Mouse (Mus musculus) hindbrain, embryonic 14.5 days (tissue): ENCODE measurements around the gene Dapl1. TPM values are rescaled to one million over a fixed set of nuclear protein-coding genes. Genes with fewer than 3 reads are reported as not detected.

ENCODE experiments used
- ATAC-seq: fragments of 200-750 bp; cut with Nextera tagmentation; 2 replicates; pipeline ENCODE4 v1.8.0; 2017; ENCODE audit warnings: moderate number of reproducible peaks, mild to moderate bottlenecking, moderate TSS enrichment, moderate library complexity; ENCODE audit not compliant: low FRiP score
- DNase-seq: peaks from one replicate; pipeline ENCODE4 v3.0.0-alpha.2; 2015; ENCODE audit warnings: low spot score
- H3K27ac ChIP-seq: fragments of 300-500 bp; sonication (generic); 2 replicates; pipeline ENCODE4 v1.5.1; 2014; ENCODE audit warnings: mild to moderate bottlenecking, moderate library complexity
- H3K27me3 ChIP-seq: fragments of 300-500 bp; sonication (generic); 2 replicates; pipeline ENCODE4 v1.6.1; 2014; ENCODE audit warnings: mild to moderate bottlenecking, low read length, mixed read lengths; ENCODE audit not compliant: control insufficient read depth, insufficient read depth
- H3K36me3 ChIP-seq: fragments of 300-500 bp; sonication (generic); replicated peaks from 2 replicates; pipeline ENCODE4 v1.6.1; 2014; ENCODE audit not compliant: control insufficient read depth, insufficient read depth
- H3K4me1 ChIP-seq: fragments of 300-500 bp; sonication (generic); replicated peaks from 2 replicates; pipeline ENCODE4 v1.6.1; 2014; ENCODE audit warnings: antibody characterized with exemption, low read length, mixed read lengths; ENCODE audit not compliant: control insufficient read depth, insufficient read depth
- H3K4me2 ChIP-seq: fragments of 300-500 bp; sonication (generic); replicated peaks from 2 replicates; pipeline ENCODE4 v1.6.1; 2014; ENCODE audit warnings: mild to moderate bottlenecking, moderate library complexity
- H3K4me3 ChIP-seq: fragments of 300-500 bp; sonication (generic); replicated peaks from 2 replicates; pipeline ENCODE4 v1.5.1; 2014; ENCODE audit warnings: mild to moderate bottlenecking, low read length
- H3K9ac ChIP-seq: fragments of 300-500 bp; sonication (generic); 2 replicates; pipeline ENCODE4 v1.6.1; 2014
- H3K9me3 ChIP-seq: fragments of 300-500 bp; sonication (generic); 2 replicates; pipeline ENCODE4 v1.6.1; 2016; ENCODE audit warnings: low read length; ENCODE audit not compliant: control insufficient read depth
- WGBS: fragments of 180-500 bp; shearing (Covaris S2); extraction: QIAGEN DNeasy Blood & Tissue Kit; methylation state at CpG from one replicate; pipeline ENCODE4 v1.1.7; 2014; 5-methylcytosine and 5-hydroxymethylcytosine counted together
- polyA plus RNA-seq: library from polyadenylated mRNA; unstranded; fragments of >200 nt; fragmentation: Nextera tagmentation; extraction: Ambion mirVana; gene quantifications from 2 replicates; pipeline ENCODE4 v1.2.1, GENCODE M21; 2014

Dapl1 gene
- polyA plus RNA-seq, 1 experiment from 2014 or later, result not detected

DNA sequence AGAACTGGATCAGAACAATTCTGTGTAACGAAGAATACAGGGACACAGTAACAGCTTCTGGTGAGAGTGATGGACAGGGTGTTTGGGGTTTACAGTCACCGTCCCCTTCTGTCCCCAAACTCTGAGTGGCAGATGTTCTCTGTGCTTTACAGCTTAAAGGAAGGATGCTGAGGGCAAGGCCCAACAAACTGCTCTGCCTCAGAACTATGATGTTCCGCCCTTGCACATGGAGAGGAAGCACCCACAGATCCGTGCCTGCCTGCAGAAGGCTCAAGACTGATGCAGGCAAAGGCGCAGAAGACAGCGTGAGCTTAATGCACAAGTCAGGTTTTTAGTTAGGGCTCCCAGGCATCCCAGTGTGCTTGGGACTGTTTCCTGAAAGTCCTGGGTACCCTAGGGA is 16.5 kb upstream of the Dapl1 start:
- Histone ChIP-seq H3K4me2 (no peak overlapping the region), H3K9ac (no peak overlapping the region), H3K4me3 (no peak overlapping the region), H3K27me3 (no peaks in the 10 kb centered on the region), H3K4me1 (0 out of 2 replicates have a peak, but pooled peaks cover 13% of the 10 kb centered on the region), H3K9me3 (no peaks in the 10 kb centered on the region), H3K36me3 (no peaks in the 10 kb centered on the region), H3K27ac (no peak overlapping the region)
- ATAC-seq, result no peak
- WGBS, result 87% methylated on average over 6 of the region's 6 CpGs
- DNase-seq, result no peak

DNA sequence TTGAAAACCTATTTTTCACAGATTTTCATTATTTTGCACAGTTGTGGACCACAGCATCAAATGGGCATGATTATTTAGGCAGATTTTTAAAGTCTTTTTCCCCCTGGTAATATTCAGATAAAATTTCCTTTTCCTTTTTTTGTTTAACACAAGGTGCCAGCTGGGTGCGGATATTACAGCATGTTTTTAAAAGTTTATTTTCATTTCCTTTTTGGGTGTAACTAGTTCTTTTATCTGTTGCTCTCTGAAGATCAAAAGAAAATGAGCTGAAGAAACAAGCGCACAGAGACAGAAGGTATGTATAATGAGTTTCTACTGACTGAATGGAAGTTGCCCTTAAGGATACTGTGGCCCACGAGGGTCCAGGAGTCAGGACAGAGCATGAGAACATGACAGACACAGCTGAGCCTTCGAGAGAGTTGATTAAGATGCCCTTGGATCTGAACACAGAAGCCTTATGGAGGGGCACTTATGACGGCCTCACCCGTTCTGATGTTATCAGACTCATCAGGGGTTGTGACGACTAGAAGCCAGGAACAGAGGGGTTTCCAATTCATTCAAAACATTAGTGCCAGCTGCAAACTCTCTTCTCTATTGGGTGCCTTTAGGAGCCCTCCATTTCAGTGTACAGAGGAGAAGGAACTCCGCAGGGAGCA is 14.7 kb upstream of the Dapl1 start:
- no peak overlapping the region for H3K27ac ChIP-seq
- H3K9me3 ChIP-seq, result no peaks in the 10 kb centered on the region
- no peak for ATAC-seq
- no peak overlapping the region for H3K9ac ChIP-seq
- H3K4me2 ChIP-seq, result no peak overlapping the region
- no peak overlapping the region for H3K4me3 ChIP-seq
- no peak for DNase-seq
- 0 out of 2 replicates have a peak, but pooled peaks cover 13% of the 10 kb centered on the region for H3K4me1 ChIP-seq
- no peaks in the 10 kb centered on the region for H3K36me3 ChIP-seq
- no peaks in the 10 kb centered on the region for H3K27me3 ChIP-seq
- 59% methylated on average over 8 of the region's 8 CpGs for WGBS

DNA sequence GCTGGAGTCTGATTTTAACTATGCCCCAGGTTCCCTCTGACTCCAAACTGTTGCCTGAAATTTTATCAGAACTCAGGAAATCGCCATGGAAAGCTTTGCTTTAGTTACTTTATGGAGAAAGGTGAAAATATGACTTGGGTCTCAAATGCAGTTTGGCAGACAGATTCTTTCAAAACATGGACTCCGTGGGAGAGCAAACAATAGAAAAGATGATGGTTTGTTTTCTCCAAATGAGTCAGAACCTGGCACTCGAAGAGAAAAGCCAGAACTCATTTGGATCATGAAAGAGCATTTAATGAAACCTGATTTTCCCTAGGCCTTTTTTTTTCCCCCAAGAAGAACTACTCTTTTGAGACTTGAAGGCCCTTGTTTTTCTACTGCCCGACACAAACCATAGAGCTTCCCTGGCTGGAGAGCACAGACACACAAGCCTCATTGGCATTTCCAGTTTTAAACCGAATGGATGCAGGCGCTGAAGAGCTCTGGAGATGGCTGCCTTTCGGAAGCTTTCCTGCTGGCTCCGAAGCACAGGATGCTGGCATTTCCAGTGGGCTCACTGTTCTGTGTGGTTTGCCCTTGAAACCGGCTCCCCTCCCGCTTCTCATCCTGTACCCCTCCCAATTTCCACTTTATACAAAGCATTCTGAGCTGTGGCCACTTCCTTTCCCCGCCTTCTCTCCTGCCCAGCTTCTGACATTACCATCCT is 14.0 kb upstream of the Dapl1 start:
- no peak overlapping the region for H3K9ac ChIP-seq
- no peak overlapping the region for H3K4me3 ChIP-seq
- 0 out of 2 replicates have a peak, but pooled peaks cover 13% of the 10 kb centered on the region for H3K4me1 ChIP-seq
- peak overlapping the region; percentile 49; the same call in 1 of the 2 replicates for H3K27ac ChIP-seq
- no peaks in the 10 kb centered on the region for H3K36me3 ChIP-seq
- no peak overlapping the region for H3K4me2 ChIP-seq
- H3K27me3 ChIP-seq, result no peaks in the 10 kb centered on the region
- H3K9me3 ChIP-seq, result no peaks in the 10 kb centered on the region
- ATAC-seq (no peak), DNase-seq (no peak)
- 65% methylated on average over 11 of the region's 11 CpGs for WGBS

DNA sequence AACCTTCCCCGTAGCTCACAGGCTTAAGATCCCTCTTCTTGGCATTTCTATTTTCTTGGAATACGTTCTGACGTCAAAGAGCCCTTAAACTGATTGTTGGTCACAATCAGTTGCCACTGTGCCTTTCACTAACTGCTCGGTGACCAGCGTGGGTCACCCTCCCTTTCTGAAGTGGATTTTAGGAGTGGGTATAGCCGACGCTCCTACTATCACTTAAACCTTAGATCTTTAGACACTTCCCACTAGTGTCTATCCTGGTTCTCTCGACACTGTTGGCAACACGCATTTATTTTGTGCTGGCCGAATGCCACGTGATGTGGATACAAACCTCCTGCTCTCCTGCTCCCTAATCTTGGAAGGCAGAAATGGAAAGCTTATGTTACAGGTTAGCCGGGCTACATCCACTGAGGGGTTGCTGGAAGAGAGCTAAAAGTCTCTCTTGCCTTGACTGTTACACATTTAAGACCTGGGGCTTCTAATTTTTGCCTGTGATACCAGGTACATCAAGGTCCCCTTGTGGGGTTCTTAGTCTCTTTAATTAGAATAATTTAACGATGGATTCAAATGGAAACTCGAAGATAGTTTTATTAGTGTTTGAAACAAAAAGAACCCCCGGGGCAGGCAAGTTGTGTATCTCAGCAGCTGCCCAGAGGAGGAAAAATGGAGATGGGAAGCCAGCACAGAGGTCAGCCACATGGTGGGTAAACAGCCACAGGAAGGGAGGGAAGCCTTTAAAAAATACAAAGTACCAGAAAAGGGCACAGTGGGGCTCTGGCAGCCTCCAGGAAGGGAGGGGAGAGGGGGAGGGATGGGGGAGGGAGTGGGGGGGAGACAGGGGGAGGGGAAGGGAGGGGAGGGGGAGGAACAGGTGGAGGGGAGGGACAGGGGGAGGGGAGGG is 13.2 kb upstream of the Dapl1 start:
- 48% methylated on average over 15 of the region's 15 CpGs for WGBS
- Histone ChIP-seq H3K9ac (no peak overlapping the region), H3K4me1 (0 out of 2 replicates have a peak, but pooled peaks cover 13% of the 10 kb centered on the region), H3K27me3 (no peaks in the 10 kb centered on the region), H3K9me3 (no peaks in the 10 kb centered on the region), H3K36me3 (no peaks in the 10 kb centered on the region), H3K27ac (peak overlapping the region; percentile 43; the same call in 1 of the 2 replicates), H3K4me3 (no peak overlapping the region), H3K4me2 (no peak overlapping the region)
- no peak for DNase-seq
- ATAC-seq, result no peak

DNA sequence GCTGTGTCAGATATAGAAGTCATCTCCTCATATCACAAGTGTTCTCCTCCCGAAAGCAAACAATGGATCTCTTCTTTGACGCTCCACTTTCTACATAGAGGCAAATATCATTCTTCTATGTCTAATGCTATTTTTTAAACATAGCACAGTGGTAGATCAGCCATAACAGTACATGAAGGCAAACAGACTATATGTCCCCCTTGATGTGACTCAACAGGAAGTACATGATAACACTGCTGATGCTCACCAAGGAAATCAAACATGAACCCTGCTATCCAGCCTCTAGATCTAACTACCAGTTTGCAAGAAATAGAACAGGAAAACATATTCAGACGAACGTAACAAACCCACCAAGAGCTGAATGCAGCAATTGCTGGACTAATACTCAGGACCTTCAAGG is 10.1 kb upstream of the Dapl1 start:
- Histone ChIP-seq H3K36me3 (no peaks in the 10 kb centered on the region), H3K27me3 (no peaks in the 10 kb centered on the region)
- no peak for ATAC-seq

DNA sequence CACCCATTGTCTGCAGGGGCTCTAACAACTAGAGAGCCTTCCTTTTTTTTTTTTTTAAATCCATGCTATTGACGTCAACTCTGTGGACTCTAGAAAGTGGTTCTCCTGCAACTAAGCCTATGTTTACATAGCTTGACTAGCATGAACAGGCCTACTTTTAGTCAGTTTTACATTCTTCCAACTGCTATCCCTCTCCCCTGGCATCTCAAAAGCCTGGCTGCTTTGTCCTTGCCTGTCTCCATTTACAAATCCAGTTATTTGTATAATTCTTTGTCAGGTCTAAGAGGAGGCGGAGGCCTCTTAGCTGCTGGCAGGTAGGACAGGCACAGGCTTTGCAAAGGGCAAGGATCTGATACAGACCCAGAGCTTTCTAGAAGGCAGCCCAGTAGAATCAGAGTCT is 627 bp downstream of the Dapl1 start:
- Histone ChIP-seq H3K4me3 (no peak overlapping the region), H3K9ac (no peak overlapping the region), H3K4me2 (no peak overlapping the region), H3K27me3 (0 out of 2 replicates have a peak, but pooled peaks cover 4% of the 10 kb centered on the region), H3K27ac (no peak overlapping the region), H3K36me3 (no peaks in the 10 kb centered on the region), H3K4me1 (no peaks in the 10 kb centered on the region; the same call in 1 of the 2 replicates), H3K9me3 (no peaks in the 10 kb centered on the region)
- ATAC-seq (no peak), DNase-seq (no peak)
- WGBS, result 65% methylated on average over 2 of the region's 2 CpGs

More for the DNA sequence above, 10.1 kb upstream of the Dapl1 start:
- Histone ChIP-seq H3K9ac (no peak overlapping the region), H3K4me2 (no peak overlapping the region), H3K9me3 (no peaks in the 10 kb centered on the region), H3K4me3 (no peak overlapping the region), H3K4me1 (0 out of 2 replicates have a peak, but pooled peaks cover 13% of the 10 kb centered on the region), H3K27ac (no peak overlapping the region)
- no peak for DNase-seq
- WGBS, result 89% methylated on average over 4 of the region's 4 CpGs

DNA sequence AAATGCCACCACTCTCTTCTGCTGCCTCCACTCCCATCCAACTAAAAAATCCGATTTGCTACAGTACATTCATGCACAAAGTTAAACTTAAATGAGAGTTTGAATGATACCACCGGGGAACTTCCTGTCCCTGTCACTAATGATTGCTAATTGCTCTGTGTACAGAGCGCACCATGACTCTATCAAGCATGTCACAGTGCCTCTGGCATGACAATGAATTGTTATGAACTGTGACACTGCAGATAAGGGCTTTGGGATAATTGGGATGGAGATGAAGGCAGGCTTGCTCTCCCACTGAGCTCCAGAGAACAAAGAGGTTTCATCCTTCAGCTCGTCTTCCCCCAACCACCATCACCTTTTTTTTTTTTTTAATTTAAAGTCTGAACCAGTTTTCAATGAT is 1.2 kb downstream of the Dapl1 start:
- peak; percentile 86; the same call in 1 of the 2 replicates for ATAC-seq
- H3K4me1 ChIP-seq, result no peaks in the 10 kb centered on the region; the same call in 1 of the 2 replicates
- no peak overlapping the region for H3K4me2 ChIP-seq
- H3K27me3 ChIP-seq, result 0 out of 2 replicates have a peak, but pooled peaks cover 4% of the 10 kb centered on the region
- no peaks in the 10 kb centered on the region for H3K36me3 ChIP-seq
- H3K27ac ChIP-seq, result no peak overlapping the region
- H3K9ac ChIP-seq, result no peak overlapping the region
- DNase-seq, result no peak
- 30% methylated on average over 4 of the region's 4 CpGs for WGBS
- no peaks in the 10 kb centered on the region for H3K9me3 ChIP-seq
- H3K4me3 ChIP-seq, result no peak overlapping the region

DNA sequence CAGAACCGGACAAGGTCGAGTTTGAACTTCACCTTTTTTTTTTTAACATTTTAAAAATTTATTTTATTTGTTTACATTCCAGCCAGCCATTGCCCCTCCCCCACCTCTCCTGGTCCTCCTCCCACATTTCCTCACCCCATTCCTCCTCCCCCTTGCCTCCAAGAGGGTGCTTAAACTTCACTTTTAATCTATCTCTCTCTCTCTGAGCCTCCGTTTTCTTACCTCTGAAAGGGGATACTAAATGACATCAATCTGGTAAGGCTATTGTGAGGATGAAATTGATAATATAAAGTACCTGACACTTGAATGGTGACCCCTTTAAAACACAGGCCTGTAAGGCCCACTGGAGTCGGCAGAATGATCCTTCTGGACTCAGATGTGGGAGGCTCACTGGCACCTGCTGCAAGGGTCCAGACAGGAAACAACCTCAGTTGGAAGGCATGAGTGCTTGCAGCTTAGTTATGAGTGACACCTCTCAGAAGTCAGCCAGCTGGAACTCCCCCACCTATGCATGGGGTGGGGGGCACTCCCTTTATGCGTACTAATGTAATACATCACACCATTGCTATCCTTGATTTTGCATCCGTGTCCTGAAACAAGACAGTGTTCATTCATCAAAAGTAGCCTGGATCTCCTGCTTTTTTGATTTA is 1.9 kb downstream of the Dapl1 start:
- no peak for ATAC-seq
- Histone ChIP-seq H3K27me3 (0 out of 2 replicates have a peak, but pooled peaks cover 4% of the 10 kb centered on the region), H3K4me3 (no peak overlapping the region), H3K27ac (no peak overlapping the region), H3K9me3 (no peaks in the 10 kb centered on the region), H3K4me1 (no peaks in the 10 kb centered on the region; the same call in 1 of the 2 replicates), H3K9ac (no peak overlapping the region), H3K4me2 (no peak overlapping the region), H3K36me3 (no peaks in the 10 kb centered on the region)
- 62% methylated on average over 6 of the region's 6 CpGs for WGBS
- no peak for DNase-seq
